Mouse (Mus musculus) cerebellum, postnatal 14 days (tissue): Measurements from ENCODE around the gene Lgr4.
"Not testable (repeated sequence)": the region's sequence is repeated elsewhere in the genome, so short reads cannot be mapped to it uniquely, and the experiment has no call there.

ENCODE experiments used
- DNase-seq, 2 experiments: peaks; one replicate each; pipeline ENCODE4 v3.0.0; 2021; ENCODE audit warnings: mixed read lengths in 2 of 2

Lgr4 gene

DNA sequence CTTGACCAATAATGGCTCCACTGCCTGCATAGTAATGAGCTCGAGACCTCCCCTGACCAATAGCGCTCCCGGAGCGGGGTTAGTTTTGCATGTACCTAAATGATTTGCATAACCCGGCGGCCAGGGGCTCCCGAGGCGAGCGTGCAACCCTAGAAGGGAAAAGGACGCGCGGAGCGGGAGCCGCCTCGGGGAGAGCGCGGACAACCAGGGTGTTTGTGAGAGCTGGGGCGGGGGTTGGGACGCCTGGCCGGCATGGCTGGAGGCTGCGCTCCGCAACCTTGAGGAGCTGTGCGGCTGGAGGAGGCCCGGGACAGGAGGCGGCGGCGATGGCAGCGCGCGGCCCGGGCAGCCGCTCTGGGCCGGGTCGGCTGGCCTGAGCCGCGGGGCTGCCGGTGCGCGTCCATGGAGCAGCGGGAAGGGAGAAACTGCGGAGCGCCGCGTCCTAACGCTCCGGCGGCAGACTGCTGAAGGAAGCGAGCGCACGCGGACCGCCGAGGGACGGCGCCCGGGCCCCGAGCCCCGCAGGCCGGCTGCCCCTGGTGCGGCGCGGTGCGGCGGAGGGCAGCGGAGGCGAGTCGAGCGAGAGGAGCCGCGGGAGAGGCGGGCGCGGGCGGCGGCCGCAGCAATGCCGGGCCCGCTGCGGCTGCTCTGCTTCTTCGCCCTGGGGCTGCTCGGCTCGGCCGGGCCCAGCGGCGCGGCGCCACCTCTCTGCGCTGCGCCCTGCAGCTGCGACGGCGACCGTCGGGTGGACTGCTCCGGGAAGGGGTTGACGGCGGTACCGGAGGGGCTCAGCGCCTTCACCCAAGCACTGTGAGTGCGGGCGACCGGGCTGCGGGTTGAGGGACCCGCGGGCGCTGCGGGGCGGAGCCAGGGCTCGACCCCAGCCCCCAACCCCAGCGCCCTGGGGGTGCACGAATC, at the start of gene Lgr4:
Gene Lgr4, plus strand, starts transcription at position 152 of the 918 bp plus-strand sequence.
- peak; percentile 90 to 95 for DNase-seq

DNA sequence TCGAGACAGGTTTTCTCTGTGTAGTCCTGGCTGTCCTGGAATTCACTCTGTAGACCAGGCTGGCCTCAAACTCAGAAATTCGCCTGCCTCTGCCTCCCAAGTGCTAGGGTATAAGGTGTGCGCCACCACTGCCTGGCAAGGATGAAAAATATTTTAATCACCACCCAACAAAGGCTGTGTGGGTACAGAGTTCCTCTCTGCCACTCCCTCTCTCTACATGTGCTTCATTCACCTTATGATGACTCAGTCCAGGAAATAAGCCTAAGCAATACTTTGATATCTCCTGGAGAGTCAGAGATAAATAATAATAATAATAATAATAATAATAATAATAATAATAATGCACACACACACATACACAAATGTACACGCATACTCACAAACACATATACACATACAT, 38.0 kb upstream of the Lgr4 start:
- not testable (repeated sequence) for DNase-seq

DNA sequence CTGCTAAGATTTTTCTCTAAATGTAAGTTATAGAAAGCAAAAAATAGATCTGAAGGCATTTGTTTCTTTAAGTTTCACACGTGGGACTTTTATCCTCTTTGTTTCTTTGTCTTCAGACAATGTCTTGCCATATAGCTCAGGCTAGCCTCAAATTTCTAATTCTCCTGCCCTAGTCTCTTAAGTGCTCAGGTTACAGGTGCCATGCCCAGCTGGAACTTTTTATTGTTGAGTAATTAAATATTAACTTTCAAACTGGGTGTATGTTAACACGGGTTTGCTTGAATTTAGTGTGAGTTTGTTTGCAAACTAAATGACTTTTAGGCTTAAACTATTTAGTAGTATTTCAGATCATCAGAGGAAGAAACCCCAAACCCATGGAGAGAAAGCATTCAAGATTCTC, 36.3 kb upstream of the Lgr4 start:
- DNase-seq, result no peak

DNA sequence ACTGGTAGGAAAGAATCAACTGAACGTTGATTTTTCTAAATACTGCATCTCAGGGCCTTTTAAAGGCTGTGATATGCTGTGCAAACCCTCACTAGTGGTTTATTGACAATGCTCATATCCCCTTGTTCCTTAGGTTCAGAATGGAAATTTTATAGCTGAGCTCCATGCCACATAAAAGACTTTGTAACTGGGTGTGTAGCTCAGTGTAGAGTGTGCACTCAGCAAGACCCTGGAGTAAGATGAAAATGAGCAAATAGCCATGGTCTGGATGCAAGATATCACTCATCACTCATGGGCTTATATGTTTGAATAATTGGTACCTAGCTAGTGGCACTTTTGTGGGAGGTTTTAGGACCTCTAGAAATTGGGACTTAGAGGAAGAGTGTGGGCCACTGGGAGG, 35.8 kb upstream of the Lgr4 start:
- no peak for DNase-seq

DNA sequence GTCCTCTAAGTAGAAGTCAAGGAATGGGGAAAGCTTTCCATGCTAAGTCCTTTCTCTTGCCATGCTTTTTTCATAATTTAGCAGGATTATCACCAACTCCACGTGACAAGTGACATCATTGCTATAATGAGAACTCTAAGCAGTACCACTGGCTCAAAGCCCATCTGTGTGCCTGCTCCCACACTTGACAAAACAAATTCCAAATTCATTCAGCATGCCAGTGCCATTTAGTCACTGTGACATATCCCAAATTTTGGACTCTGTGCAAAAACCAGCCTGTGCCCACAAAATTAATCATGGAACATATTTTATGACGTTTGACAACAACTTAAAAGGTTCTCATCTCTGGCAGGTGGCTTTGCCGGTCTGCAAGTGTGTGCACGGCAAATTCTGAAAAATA, 33.3 kb upstream of the Lgr4 start:
- peak; percentile 69 to 74 for DNase-seq

DNA sequence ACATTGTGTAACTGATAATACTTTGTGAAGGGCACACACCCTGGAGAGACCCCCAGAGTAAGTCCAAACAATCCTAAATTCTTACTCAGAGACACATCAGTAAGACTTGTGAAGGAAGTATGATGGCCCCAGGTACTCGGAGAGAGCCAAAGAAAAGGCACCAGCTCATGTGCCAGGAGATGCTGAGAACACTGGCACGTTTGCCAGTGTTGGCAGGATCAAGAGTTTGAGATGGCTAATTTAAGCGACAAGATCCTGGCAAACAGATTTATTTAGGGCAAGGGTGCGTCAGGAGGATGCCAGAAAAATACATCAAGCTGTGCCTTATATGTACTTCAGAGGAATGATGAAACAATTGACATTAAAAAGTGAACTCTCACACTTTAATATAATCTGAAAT, 32.9 kb upstream of the Lgr4 start:
- DNase-seq, result peak; percentile 77 to 92

DNA sequence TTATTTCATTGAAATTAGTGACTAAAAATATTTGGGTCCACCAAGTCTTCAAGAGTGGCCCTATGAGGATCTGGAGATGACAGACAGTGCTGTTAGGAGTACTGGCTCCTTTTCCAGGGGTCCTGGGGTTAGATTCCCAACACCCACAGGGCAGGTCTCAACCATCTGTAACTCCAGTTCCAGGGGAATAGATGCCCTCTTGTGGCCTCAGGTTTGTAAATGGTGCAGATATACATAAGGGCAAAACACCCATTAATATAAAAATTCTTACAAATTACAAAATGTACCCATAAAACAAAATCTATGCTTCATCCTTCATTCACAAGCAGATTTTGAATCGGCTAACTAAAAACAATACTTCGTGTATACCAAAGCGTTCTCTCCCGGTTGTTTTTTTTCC, 27.4 kb upstream of the Lgr4 start:
- DNase-seq, result peak; percentile 13 to 32

DNA sequence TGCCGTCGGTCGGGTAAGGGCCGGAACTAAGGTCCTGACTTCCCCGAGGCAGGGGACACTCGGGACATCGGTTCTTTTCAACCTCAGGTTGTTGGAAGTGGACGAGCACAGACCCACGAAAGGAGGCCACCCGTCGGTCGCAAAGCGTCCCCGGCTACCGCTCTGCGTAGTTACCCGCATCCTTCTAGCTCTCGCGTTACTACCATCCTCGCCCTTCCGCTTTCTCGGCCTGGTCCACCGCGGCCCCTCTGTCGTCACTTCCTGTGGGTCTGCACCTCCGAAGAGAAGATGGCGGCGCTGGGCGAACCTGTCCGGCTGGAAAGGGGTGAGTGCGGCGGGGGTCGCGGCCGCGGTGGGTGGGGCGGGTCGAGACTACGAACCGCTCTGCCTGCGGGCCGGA, 26.9 kb upstream of the Lgr4 start, which contains the start of gene Lin7c:
Gene Lin7c, plus strand, starts transcription at position 257 of the 400 bp plus-strand sequence.
- DNase-seq, result peak; percentile 94 to 95

DNA sequence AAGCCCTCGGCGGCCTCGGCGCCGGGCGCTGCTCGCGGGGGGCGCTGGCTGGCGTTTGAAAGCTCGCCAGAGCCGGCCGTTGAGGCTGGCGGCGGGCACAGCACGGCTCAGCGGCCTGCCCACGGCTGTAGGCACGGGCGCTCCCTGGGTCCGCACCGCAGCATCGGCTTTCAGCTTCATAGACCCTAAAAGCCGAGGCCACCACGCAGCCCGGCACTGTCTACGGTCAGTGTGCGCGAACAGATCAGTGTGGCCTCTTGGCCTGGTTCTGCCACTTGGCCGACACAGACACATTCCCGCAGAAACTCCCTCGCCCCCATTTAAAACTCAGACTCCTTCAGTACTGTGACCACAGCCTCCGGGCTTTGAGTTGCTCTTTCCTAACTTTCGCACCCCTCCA, 26.4 kb upstream of the Lgr4 start:
- no peak for DNase-seq

DNA sequence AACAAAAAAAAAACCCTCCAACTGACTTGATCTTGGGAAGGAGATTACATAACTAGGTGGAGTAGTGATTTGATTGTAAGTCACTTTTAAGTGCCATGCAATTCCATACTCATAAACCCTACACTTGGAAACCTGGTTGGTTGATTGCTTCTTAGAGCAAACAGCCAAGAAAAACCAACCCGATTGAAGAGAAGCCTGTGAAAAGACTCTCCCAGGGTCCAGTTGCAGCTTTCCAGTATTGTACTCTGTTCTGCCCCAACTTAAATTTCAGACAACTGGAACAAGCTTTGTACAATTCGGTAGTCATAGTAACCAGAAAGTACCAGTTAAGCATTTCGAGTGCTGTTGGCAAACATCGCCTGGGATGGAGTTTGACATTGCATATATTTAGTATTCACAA, 26.0 kb upstream of the Lgr4 start:
- DNase-seq, result no peak

DNA sequence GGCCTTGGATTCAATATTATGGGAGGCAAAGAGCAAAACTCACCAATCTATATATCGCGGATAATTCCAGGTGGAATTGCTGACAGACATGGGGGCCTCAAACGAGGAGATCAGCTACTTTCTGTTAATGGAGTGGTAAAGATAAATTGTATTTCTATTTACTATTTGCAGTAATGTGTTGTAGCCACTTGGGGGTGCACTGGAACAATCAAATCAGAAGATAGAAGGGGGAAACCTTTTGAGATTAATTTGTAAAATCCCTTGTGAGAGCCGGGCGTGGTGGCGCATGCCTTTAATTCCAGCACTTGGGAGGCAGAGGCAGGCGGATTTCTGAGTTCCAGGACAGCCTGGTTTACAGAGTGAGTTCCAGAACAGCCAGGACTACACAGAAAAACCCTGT, 21.1 kb upstream of the Lgr4 start:
- DNase-seq, result peak in 1 of 2 experiments; percentile 15

DNA sequence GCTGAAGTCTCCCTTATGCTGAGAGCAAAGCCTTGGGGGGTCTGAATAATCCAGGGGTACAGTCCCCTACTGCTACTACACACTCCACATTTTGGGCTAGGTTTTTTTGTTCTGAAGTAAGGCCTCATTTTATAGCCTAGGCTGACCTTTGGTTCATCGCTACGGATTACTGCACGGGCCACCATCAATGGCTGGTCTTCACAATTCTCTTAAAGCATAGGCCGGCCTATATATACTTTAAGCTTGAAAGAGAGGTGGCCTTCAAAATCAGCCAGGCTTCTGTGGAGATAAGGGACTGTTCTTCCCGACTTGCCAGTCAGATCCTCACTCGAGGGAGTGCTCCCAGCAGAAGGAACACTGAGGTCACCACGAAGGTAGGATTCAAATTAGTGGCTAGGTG, 14.6 kb upstream of the Lgr4 start:
- no peak for DNase-seq

DNA sequence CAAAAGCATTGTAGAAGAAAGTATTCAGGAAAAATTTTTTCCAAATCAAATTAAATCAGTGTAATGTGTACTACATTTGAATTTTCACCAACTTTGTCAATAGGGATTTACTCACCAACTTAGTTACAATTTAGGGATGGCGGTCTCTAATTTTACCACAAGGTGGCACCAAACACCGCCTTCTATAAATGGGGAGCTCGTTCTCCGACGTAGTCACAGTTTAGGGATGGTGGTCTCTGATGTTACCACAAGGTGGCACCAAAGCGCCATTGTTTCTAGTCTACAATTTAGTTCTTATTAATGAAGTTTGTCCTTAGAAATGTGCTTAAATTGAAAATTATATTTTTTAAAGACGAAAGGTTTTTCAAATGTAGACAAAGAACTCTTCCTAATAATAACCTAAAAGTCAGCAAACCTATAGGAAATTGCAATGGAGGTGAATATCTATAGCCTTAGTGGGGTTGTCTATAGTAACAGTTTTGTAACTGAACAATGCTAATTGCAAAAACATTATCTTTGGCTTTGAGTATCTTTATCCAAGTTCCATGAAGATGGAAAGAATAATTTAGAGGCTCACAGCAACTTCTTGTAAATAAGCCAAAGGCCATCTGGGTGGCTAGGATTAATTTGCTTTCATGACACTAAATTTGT, 13.2 kb upstream of the Lgr4 start:
- DNase-seq, result peak; percentile 93 to 94

DNA sequence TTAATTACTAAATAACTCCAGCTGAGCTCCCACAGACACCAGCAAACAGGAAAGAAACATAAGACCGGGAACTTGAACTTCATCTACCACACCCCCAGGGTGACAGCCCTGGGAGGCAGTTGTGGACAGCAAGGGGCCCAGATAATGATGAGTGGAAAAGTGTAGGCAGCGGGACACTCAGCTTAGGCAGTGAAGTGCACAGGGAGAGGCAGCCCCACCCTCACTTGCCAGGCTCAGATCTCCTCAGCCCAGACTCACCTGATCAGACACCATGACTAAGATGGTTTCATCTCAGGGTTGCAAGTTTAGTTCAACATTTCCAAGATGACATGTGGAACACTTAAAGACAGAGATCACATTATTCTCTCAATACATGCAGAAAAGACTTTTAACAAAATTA, 8.3 kb upstream of the Lgr4 start:
- DNase-seq, result no peak

DNA sequence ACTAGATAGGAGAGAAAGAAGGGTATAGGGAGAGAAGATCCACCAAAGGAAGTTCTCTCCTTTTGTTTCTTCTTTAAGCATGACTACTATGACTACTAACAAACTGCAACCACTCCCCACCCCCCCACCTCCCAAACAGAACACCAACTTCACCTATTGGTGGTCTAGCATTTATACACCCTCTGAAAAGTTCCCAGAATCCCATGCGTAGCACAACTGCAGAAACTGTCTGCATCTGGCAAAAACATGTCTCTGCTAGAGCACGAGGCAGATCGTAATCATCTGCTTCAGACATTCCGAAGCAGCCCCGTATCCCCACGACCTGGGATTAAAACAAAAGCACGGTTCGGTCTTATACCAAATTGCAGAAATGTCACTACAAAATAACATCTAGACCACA, 5.2 kb upstream of the Lgr4 start:
- DNase-seq, result no peak

DNA sequence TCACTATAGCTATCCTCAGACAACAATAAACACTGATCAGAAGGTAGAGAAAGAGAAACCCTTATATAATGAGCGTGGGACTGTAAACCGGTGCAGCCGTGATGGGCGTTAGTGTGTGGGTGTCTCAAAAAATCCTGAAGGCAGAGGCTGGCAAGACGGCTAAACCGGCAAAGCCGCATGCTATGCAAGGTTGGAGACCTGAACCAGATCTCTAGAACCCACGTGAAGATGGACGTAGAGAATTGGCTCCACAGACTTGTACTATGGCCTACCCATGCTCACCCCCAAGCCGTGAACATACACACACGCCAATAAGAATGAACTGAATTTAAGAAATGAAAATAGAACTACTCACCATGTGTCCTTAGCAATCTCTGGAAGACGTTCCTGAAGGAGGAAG, 4.7 kb upstream of the Lgr4 start:
- no peak for DNase-seq

DNA sequence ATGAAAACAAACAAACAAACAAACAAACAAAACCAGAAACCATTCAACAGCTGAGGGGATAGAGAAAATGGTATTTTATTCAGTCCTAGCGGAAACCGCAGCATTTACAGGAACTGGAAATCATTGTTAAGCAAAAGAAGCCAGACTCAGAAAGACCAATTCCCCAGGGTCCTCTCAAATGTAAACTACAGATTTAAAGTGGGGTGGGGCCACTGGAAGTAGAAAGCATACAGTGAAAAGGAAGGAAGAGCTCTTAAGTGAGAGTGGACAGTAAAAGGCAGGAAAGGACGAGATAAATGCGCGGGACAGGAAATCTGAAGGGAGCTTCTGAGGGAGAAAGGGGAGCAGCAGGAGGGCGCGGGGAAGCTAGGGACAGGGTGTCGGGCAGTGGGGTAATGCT, 4.2 kb upstream of the Lgr4 start:
- DNase-seq, result no peak

DNA sequence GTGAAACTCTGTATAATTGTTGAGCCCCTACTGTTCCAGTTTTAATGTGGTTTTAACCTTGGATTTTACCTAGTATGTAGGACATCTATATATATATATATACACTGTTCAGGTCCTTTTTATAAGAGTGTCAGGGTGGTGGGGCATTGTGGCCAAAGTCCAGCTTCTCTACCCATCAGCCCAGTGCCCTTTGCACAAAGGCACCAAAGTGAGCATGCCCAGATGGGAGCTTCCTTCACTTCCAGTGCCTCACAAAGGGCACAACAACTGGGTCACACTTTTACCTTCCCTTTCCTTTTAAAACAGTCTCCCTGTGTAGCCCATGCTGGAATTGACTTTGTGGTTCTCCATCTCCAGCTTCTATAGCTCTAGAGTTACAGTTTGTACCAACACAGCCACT, 2.8 kb upstream of the Lgr4 start:
- no peak for DNase-seq

DNA sequence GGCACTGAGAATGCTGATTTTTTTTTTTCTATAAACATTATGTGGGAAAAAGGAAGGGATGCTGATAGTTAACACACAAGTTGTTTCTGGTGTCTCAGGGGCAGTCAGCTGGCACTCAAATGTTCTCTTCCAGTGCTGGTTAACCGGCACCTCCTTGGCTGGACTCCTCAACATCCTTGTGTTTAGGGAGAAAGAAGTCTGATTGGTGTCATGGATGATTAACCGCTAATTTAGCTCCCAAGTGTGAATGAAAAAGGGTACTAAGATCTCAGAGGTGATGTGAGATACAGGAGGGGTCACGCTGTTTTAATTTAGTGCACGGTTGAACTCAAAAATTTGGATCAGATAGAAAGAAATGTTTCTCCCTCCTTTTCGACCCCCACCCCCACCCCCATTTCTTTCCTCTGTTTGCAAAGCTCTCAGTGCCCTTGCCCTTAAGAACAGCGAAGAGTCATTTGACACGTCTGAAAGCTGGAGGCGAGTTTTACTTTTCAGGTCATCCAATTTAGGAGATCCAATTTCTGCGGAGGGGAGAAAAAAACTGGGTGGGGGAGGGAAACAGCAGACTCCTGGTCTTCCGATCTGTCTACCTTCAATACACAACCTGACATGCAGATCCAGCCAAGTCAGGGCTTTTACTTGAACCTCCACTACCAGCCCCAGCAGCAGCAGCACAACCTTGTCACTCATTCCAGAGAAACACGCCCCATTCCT, 508 bp upstream of the Lgr4 start:
- no peak for DNase-seq

DNA sequence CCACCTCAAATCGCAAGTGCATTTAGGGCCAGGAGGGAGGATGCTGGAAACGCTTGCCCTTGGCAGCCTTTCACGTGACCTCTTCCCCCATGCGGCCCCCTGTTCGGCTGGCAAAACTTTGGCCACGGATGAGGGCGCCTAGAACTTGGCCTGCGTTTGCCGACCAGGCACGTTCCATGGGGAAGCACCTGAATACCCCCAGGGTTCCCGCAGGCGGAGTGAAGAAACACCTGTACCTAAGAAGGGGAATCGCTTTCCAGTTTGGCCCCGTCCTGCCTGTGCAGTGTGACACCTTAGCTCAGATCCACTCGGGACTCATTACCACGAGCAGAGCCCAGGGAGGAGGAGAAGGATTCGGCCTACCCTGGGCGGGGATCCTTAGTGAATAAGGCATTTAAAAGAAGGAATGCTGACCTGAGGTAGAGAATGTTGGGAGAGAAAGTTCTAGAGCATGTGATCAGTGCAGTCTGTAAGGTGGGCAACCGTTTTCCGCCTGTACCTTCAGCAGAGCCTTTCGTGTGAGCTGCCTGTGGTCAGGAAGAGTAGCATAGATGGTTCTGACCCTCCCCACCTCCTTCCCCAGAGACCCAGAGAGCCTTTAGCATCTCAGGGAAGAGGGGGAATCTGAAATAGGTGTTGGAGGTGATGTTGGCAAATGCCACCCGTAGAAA, 1.3 kb downstream of the Lgr4 start:
- DNase-seq, result peak; percentile 35 to 45

DNA sequence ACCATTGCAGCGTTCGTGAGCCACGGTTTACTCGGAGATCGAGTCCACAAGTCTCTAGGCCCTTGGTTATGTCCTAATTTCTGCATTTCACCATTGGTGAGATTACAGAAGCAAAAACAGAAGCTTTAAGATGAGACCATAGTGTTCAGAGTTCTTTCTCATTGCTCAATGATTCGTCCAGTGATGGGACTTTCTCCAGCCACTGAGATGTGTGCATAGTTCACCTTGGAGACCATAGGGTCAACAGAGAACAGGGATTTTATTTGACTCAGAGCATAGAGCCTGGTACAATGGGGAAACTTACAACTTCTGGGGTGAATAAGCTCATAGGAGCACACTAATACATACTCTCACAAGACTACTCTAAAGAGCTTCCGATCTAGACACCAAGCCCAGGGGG, 3.0 kb downstream of the Lgr4 start:
- no peak for DNase-seq

DNA sequence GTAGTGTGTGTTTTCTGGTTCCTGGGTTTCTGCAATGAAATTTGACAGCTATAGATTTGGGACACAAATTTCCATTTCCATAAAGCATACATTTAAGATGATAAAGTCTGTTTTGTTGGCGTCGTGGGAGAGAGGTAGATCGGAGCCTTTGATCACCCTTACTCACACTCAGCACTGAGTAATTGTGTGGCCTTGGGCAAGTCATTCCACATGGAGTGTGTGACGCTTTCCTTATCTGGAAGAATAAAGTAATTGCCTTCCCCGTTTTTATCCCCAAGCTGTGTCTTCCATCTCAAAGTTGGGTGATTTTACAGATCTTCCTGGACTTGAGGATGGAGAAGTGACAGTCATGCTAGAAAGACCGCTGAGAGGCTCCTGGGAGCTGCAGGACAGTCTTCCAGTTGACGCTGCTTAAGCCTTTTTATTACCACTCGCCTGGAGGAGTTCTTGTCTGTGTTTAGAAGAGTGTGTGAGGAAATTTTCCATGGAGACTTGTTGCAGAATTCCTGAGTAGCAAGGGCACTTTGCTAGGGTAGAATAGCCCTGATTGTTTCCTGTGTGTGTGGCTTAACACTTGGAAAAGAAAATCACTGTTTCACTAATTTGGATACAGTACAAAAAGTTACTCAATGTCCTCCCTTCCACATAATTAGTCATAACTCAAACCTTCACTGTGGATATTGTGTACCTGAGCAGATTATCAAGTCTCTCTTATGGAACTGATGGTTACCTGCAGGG, 4.0 kb downstream of the Lgr4 start:
- no peak for DNase-seq
